Mouse (Mus musculus) adrenal gland, adult (tissue): ENCODE measurements at regions not wholly inside any gene's neighbourhood (a gene's known extent, or its start where the extent isn't known, plus 50 kb on each side); places are given as distances from the start of the nearest gene placed in this dataset.

Experiments
- DNase-seq, 2 experiments: peaks; one replicate each; pipeline ENCODE4 v3.0.0; 2022 to 2023; ENCODE audit warnings: low spot score in 1 of 2; ENCODE audit not compliant: inconsistent age in 2 of 2

DNA sequence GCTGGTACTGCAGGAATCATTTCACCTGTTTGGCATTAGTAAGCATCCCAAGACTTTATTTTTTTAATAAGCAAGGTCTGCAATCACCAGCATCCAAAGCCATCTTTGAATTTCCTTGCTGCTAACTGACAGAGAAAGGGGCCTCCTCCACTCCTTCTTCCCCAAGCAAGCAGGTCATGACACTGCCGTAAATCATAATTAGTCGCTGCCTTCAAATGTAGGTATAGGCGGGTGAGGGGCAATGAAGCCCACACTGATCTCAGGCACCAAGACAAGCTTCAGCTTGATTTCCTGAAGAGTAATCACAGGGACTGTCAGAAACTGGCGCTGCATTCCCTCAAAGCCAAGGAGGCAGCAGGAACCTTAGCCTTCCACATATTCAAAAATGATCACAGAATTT, 73.3 kb upstream of the Ptprt start:
- DNase-seq = no peak

DNA sequence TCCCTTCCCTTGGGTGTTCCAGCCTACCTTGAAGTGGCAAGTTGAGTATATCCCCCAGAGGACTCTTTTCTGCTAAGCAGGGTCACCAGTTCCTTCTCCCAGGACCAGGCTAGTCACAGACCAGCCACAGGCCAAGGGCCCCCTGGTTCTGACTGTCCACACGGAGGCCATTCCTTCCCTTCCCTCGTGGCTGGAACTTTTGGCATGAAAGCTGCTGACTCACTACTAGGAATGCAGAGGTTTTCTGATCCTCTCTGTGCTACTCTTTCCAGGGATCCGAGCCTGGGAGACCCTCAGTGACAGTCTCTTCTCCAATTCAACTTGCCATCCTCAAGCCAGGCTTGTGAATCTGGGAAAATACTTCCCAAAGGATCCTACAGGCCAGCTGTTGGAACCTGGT, 59.1 kb upstream of the Ptprt start:
- DNase-seq = no peak

DNA sequence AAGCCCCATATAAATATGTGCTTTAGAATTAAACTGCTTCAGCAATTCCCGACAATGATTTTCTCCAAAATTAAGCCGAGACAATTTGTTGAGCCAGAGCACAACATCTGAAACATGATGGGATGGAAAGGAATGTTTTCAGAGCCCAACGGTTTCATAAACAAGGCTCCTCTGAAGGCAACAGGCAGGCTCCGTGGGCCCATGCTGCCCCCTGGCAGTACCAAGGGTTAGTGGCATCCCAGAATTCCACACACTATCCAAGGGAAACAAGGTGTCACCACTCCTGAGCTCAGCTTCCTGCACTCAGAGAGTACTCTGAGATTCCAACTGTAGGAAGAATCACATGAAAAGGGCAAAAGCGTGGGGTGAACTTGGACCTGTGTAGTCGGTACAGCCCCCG, 57.5 kb upstream of the Ptprt start:
- no peak for DNase-seq

DNA sequence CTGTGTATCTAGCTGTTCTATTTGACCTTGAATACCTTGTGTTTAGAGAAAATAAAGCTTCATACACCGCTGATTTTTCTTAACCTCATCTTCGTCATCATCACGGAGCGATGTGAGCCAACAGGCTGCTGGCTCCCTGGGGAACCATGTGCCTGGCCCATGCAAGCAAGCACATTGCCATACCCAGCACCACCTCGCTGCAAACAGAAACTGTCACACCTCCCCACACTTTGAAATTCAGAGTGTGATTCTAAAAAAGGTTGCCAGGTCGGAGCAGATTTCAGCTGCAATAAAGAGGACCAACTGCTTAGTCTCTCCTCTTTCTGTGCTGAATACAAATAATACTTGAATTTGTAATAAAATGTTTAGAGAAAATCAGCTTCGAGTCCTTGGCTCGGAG, 54.0 kb upstream of the Ptprt start:
- no peak for DNase-seq

DNA sequence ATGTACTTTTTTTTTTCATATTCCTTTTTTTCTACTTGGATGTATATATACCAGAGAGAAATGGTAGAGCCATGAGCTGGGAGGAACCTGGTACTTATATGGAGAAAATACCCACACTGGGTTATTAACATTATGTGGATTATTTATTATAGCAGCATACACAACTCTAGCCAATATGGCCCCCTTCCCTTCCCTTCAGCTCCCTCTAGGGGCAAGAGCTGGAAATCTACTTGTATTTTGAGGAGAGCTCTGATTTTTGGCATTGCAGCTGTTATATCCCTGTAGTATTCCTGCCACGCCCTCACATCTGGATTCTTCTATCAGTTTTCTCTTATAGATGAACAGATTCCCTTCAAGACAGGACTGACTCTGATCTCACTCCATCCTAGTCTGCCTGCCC, 52.0 kb upstream of the Ptprt start:
- DNase-seq = peak in 1 of 2 experiments; percentile 40

DNA sequence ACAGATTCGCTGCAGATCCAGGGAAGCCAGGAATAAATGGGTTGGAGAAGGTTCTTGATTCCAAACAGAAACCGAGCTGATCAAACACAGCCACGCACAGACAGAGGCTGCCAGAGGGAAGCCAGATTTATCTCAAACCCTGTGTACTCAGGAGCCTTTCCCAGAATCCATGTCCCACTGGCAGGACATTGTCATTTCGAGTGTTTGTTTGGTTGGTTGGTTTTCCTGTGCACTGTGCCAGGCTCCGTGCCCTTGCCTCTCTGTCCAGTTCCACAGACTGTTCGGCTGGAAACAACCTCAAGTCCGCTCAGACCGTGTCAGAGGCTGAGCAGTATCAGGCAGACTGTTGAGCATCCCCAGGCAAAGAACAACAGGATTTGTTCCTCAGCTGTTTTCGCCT, 51.4 kb upstream of the Ptprt start:
- no peak for DNase-seq
